23 mouse cellular contexts compared by ENCODE assay signal in the genomic region with DNA sequence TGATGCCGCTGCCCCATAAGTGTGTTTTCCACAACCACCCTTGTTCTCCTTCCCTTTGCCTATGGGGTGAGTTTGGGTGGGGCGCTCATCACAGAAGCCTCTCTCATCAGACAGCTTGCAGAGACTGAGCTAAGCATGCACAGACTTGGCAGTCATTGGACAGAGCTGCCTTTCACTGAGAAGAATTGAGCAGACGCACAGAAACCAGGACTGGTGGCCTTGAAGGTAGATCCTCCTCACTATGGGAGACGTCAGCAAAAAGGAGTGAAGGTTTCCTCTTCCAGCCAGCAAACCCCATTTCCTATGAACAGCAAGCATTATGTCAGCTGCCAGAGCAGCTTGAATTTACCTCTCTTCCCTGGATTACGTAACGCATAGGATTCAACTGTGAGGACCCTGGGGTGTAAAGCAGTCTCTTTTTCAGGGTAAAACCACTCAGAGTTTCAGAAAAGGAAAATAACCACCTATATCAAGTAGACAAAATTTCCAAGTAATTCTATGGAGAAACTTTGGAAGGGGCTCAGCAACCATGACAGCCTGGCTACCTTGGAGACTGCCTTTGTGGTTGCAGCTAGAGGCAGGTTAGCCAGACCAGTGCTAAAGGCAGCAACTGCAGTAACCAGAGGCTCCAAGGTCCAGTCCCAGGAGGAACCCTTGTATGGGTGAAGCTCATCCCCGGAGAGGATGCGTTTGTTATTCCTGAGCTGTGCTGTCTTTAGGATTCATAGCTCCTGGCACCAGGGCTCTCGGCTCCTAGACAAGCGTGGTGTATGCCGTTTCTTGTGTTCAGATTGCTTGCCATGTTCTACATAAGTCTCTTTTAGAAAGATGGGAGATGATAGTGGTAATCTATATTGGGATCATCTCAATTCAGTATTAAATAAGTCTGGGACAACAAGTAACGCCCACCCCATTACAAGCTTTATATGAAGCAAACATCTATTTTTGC.
DNase-seq lines count a peak whose midpoint lies in the region; ATAC-seq and TF ChIP-seq lines count a peak whose summit lies in the region.
"Had no signal": no experiment of that assay in that cellular context is flagged by ENCODE, and none has a peak within 500 bp of the region (broad histone marks: within the 10 kb centered on the region; RNA-seq: fewer than 3 reads in every experiment).

No protein-coding gene starts in this region.

- DNase-seq in cerebellum, postnatal 25 days = no peak
- peak; percentile 32 for DNase-seq in gastrocnemius, adult 2 months
- DNase-seq in gastrocnemius, postnatal 36 days = no peak
- no peak for DNase-seq in layer of hippocampus, adult 2 months (ENCODE audit: low spot score in 2 of 2)
- DNase-seq in layer of hippocampus, postnatal 36 days = no peak
- DNase-seq in brain, adult 2 months (ENCODE audit: low read depth, low spot score) = peak; percentile 81
- no peak for DNase-seq in thymus, postnatal 36 days
- DNase-seq: adrenal gland, postnatal 10 days; cerebellum, adult 11 months; cerebellum, postnatal 36 days; gastrocnemius, postnatal 14 days; kidney, adult 8-10 months; left cerebral cortex, postnatal 4 days; liver; thymus, adult 2 months had no signal

- H3K27ac ChIP-seq in gastrocnemius, adult 2 months = peak overlapping the region; percentile 85
- peak overlapping the region; percentile 90 for H3K27ac ChIP-seq in layer of hippocampus, adult 2 months
- H3K27ac ChIP-seq: embryonic facial prominence, embryonic 10.5 days; hindbrain, embryonic 10.5 days; midbrain, embryonic 13.5 days; neural tube, embryonic 13.5 days had no signal

- ATAC-seq in cerebellum, adult (ENCODE audit: insufficient number of reproducible peaks, low FRiP score, low TSS enrichment) = peak; percentile 33
- ATAC-seq: activated CD4-positive, CD25-positive, alpha-beta regulatory T cell, adult 4 months; CD4-positive, CD25-positive, alpha-beta regulatory T cell, adult 4 months; lung, postnatal 0 days; midbrain, embryonic 13.5 days had no signal

- intact Hi-C loops in gastrocnemius, adult 2 months (cut with DNase I) = no loop called here
- intact Hi-C loops in gastrocnemius, postnatal 36 days (cut with DNase I) = loop anchor here (10.0 kb wide), 1 partner anchor 89 kb away; the partner anchor contains the start of gene Itpr1

- peak overlapping the region; percentile 17; the same call in 1 of the 2 replicates for H3K4me3 ChIP-seq in gastrocnemius, adult 2 months
- H3K4me3 ChIP-seq in layer of hippocampus, adult 2 months = no peak overlapping the region
- H3K4me3 ChIP-seq: embryonic facial prominence, embryonic 10.5 days; hindbrain, embryonic 10.5 days; midbrain, embryonic 13.5 days; neural tube, embryonic 13.5 days had no signal

- TF ChIP-seq CTCF in gastrocnemius, adult 2 months (IDR thresholded peaks at IDR 0.05) = no peak
- TF ChIP-seq CTCF in layer of hippocampus, adult 2 months (conservative IDR thresholded peaks at IDR 0.05) = no peak

Comparison
In these comparisons a context has a peak if more than half of its experiments do, and no peak if none do; other contexts are left out.
1. DNase-seq: peak in gastrocnemius, adult 2 months (single experiment) and brain, adult 2 months (single experiment); none in cerebellum, postnatal 25 days (0 of 2), gastrocnemius, postnatal 36 days (0 of 2), layer of hippocampus, adult 2 months (0 of 2), layer of hippocampus, postnatal 36 days (0 of 2) and thymus, postnatal 36 days (0 of 2).